8 mouse cellular contexts compared by ENCODE assay signal in genomic region chr11:69060448-69061254, GRCm38 (mm10). TPM values are rescaled to one million over a fixed set of nuclear protein-coding genes. Genes with fewer than 3 reads are reported as not detected.
DNase-seq lines count a peak whose midpoint lies in the region; ATAC-seq and TF ChIP-seq lines count a peak whose summit lies in the region.

No protein-coding gene starts in this region.

- 1% methylated on average over 40 of the region's 40 CpGs for WGBS in lung, embryonic 14.5 days
- WGBS in embryonic facial prominence, embryonic 11.5 days: under 1% methylated on average over 40 of the region's 40 CpGs
- 1% methylated on average over 38 of the region's 40 CpGs for WGBS in hindbrain, embryonic 13.5 days
- 4% methylated on average over 40 of the region's 40 CpGs for WGBS in liver, embryonic 14.5 days (ENCODE audit: insufficient replicate concordance)

- DNase-seq in lung, embryonic 14.5 days: peak; percentile 41
- no peak for DNase-seq in lung, postnatal 14 days
- peak; percentile 52 for DNase-seq in NIH3T3 (ENCODE audit: low read depth)
- peak; percentile 28 for DNase-seq in embryonic facial prominence, embryonic 11.5 days (ENCODE audit: low spot score)
- no peak for DNase-seq in liver, embryonic 14.5 days (ENCODE audit: low read depth in 3 of 3, low spot score in 3 of 3)
- peak; percentile 32 for DNase-seq in right cerebral cortex, postnatal 25 days
- DNase-seq in urinary bladder, postnatal 4 days (ENCODE audit: low spot score in 2 of 2): no peak

- no peaks in the 10 kb centered on the region for H3K27me3 ChIP-seq in lung, embryonic 14.5 days (ENCODE audit: insufficient read depth, low read length)
- no peaks in the 10 kb centered on the region for H3K27me3 ChIP-seq in embryonic facial prominence, embryonic 11.5 days (ENCODE audit: control insufficient read depth, insufficient read depth, low read length)
- no peaks in the 10 kb centered on the region for H3K27me3 ChIP-seq in hindbrain, embryonic 13.5 days
- no peaks in the 10 kb centered on the region for H3K27me3 ChIP-seq in liver, embryonic 14.5 days (ENCODE audit: control insufficient read depth, insufficient read depth, low read length)

- TF ChIP-seq EP300 in liver, embryonic 14.5 days (IDR thresholded peaks at IDR 0.05; ENCODE audit: low read depth): no peak

- H3K9me3 ChIP-seq in lung, embryonic 14.5 days (ENCODE audit: low read depth, low read length): no peaks in the 10 kb centered on the region
- H3K9me3 ChIP-seq in embryonic facial prominence, embryonic 11.5 days (replicated peaks; ENCODE audit: control insufficient read depth, low read length): no peaks in the 10 kb centered on the region
- H3K9me3 ChIP-seq in hindbrain, embryonic 13.5 days: no peaks in the 10 kb centered on the region
- H3K9me3 ChIP-seq in liver, embryonic 14.5 days (ENCODE audit: control insufficient read depth, low read length): no peaks in the 10 kb centered on the region

- H3K4me2 ChIP-seq in lung, embryonic 14.5 days: peak overlapping the region; percentile 97
- peak overlapping the region; percentile 89 for H3K4me2 ChIP-seq in embryonic facial prominence, embryonic 11.5 days (ENCODE audit: low read depth, low read length)
- H3K4me2 ChIP-seq in hindbrain, embryonic 13.5 days: peak overlapping the region; percentile 97
- H3K4me2 ChIP-seq in liver, embryonic 14.5 days (ENCODE audit: low read depth): peak overlapping the region; percentile 97

- peak overlapping the region; percentile 85 for H3K4me3 ChIP-seq in lung, embryonic 14.5 days (ENCODE audit: low read depth, low read length)
- H3K4me3 ChIP-seq in embryonic facial prominence, embryonic 11.5 days (ENCODE audit: low read depth, low read length): peak overlapping the region; percentile 76
- H3K4me3 ChIP-seq in hindbrain, embryonic 13.5 days: peak overlapping the region; percentile 63
- peak overlapping the region; percentile 77 to 80 for H3K4me3 ChIP-seq in liver, embryonic 14.5 days (ENCODE audit: insufficient read depth in 1 of 2, low read depth in 2 of 2, low read length in 2 of 2)

- ATAC-seq in lung, embryonic 14.5 days (ENCODE audit: insufficient read depth): peak; percentile 7; the same call in 1 of the 2 replicates
- ATAC-seq in embryonic facial prominence, embryonic 11.5 days (replicated peaks; ENCODE audit: insufficient number of reproducible peaks, low FRiP score, low TSS enrichment, low read depth): no peak
- peak; percentile 4; the same call in 1 of the 2 replicates for ATAC-seq in hindbrain, embryonic 13.5 days (ENCODE audit: low FRiP score)
- ATAC-seq in liver, embryonic 14.5 days (ENCODE audit: insufficient read depth): no peak

- H3K4me1 ChIP-seq in lung, embryonic 14.5 days (ENCODE audit: insufficient read depth): peaks cover 15% of the 10 kb centered on the region
- no peaks in the 10 kb centered on the region for H3K4me1 ChIP-seq in embryonic facial prominence, embryonic 11.5 days (ENCODE audit: control insufficient read depth, insufficient read depth, low read length)
- peaks cover 37% of the 10 kb centered on the region for H3K4me1 ChIP-seq in hindbrain, embryonic 13.5 days (replicated peaks)
- H3K4me1 ChIP-seq in liver, embryonic 14.5 days (replicated peaks; ENCODE audit: control insufficient read depth in 2 of 2, insufficient read depth in 2 of 2, low read length in 1 of 2): peaks cover 7 to 26% of the 10 kb centered on the region in 2 experiments

- no peak for TF ChIP-seq CTCF in lung, embryonic 14.5 days (IDR thresholded peaks at IDR 0.05; ENCODE audit: low read depth)
- no peak for TF ChIP-seq CTCF in liver, embryonic 14.5 days (IDR thresholded peaks at IDR 0.05; ENCODE audit: low read depth)

- H3K27ac ChIP-seq in lung, embryonic 14.5 days (ENCODE audit: low read depth): peak overlapping the region; percentile 92
- no peak overlapping the region; the same call in 1 of the 2 replicates for H3K27ac ChIP-seq in embryonic facial prominence, embryonic 11.5 days (replicated peaks; ENCODE audit: low read depth, low read length)
- H3K27ac ChIP-seq in hindbrain, embryonic 13.5 days: peak overlapping the region; percentile 94
- H3K27ac ChIP-seq in liver, embryonic 14.5 days: peak overlapping the region; percentile 15

- H3K36me3 ChIP-seq in lung, embryonic 14.5 days (ENCODE audit: insufficient read depth): no peaks in the 10 kb centered on the region
- no peaks in the 10 kb centered on the region for H3K36me3 ChIP-seq in embryonic facial prominence, embryonic 11.5 days (replicated peaks; ENCODE audit: control insufficient read depth, insufficient read depth, low read depth, low read length)
- no peaks in the 10 kb centered on the region for H3K36me3 ChIP-seq in hindbrain, embryonic 13.5 days
- H3K36me3 ChIP-seq in liver, embryonic 14.5 days (replicated peaks; ENCODE audit: control insufficient read depth, insufficient read depth, low read depth): no peaks in the 10 kb centered on the region

- peak overlapping the region; percentile 77 for H3K9ac ChIP-seq in lung, embryonic 14.5 days
- peak overlapping the region; percentile 78 for H3K9ac ChIP-seq in embryonic facial prominence, embryonic 11.5 days (replicated peaks; ENCODE audit: low read length)
- H3K9ac ChIP-seq in hindbrain, embryonic 13.5 days: peak overlapping the region; percentile 90
- peak overlapping the region; percentile 88 for H3K9ac ChIP-seq in liver, embryonic 14.5 days (replicated peaks)

RNA-seq across cellular contexts. Expression of gene Borcs6, which starts 1.1 kb away (rescaled TPM):
- polyA plus RNA-seq in lung, embryonic 14.5 days (2014; fragmentation: Nextera tagmentation; extraction: Ambion mirVana): 8.0 and 9.5 TPM in 2 replicates
- 6.4 and 7.7 TPM in 2 replicates for polyA plus RNA-seq in embryonic facial prominence, embryonic 11.5 days (2014; fragmentation: Nextera tagmentation; extraction: Ambion mirVana)
- polyA plus RNA-seq in hindbrain, embryonic 13.5 days (2015; fragmentation: Nextera tagmentation; extraction: Ambion mirVana): 13.4 and 15.2 TPM in 2 replicates
- polyA plus RNA-seq in liver, embryonic 14.5 days (2012; rRNA removed): 3.0 and 3.4 TPM in 2 replicates
- 2.2 and 3.0 TPM in 2 replicates for polyA plus RNA-seq in liver, embryonic 14.5 days (2014; fragmentation: Nextera tagmentation; extraction: Ambion mirVana)

RNA-seq across cellular contexts. Expression of gene Tmem107, which starts 10.0 kb away (rescaled TPM):
- 51.0 and 54.4 TPM in 2 replicates for polyA plus RNA-seq in lung, embryonic 14.5 days (2014; fragmentation: Nextera tagmentation; extraction: Ambion mirVana)
- polyA plus RNA-seq in embryonic facial prominence, embryonic 11.5 days (2014; fragmentation: Nextera tagmentation; extraction: Ambion mirVana): 40.4 and 43.1 TPM in 2 replicates
- 28.7 and 41.0 TPM in 2 replicates for polyA plus RNA-seq in hindbrain, embryonic 13.5 days (2015; fragmentation: Nextera tagmentation; extraction: Ambion mirVana)
- 12.0 and 18.0 TPM in 2 replicates for polyA plus RNA-seq in liver, embryonic 14.5 days (2012; rRNA removed)
- polyA plus RNA-seq in liver, embryonic 14.5 days (2014; fragmentation: Nextera tagmentation; extraction: Ambion mirVana): 21.9 and 29.3 TPM in 2 replicates

RNA-seq across cellular contexts. Expression of gene Aurkb, which starts 15.2 kb away (rescaled TPM):
- 209 and 211 TPM in 2 replicates for polyA plus RNA-seq in lung, embryonic 14.5 days (2014; fragmentation: Nextera tagmentation; extraction: Ambion mirVana)
- polyA plus RNA-seq in embryonic facial prominence, embryonic 11.5 days (2014; fragmentation: Nextera tagmentation; extraction: Ambion mirVana): 162 and 175 TPM in 2 replicates
- polyA plus RNA-seq in hindbrain, embryonic 13.5 days (2015; fragmentation: Nextera tagmentation; extraction: Ambion mirVana): 31.7 and 34.2 TPM in 2 replicates
- polyA plus RNA-seq in liver, embryonic 14.5 days (2012; rRNA removed): 65.6 and 78.6 TPM in 2 replicates
- 90.8 and 94.3 TPM in 2 replicates for polyA plus RNA-seq in liver, embryonic 14.5 days (2014; fragmentation: Nextera tagmentation; extraction: Ambion mirVana)

RNA-seq across cellular contexts. Expression of gene Vamp2, which starts 27.6 kb away (rescaled TPM):
- polyA plus RNA-seq in lung, embryonic 14.5 days (2014; fragmentation: Nextera tagmentation; extraction: Ambion mirVana): 64.0 and 64.2 TPM in 2 replicates
- polyA plus RNA-seq in embryonic facial prominence, embryonic 11.5 days (2014; fragmentation: Nextera tagmentation; extraction: Ambion mirVana): 48.8 and 61.9 TPM in 2 replicates
- polyA plus RNA-seq in hindbrain, embryonic 13.5 days (2015; fragmentation: Nextera tagmentation; extraction: Ambion mirVana): 217 and 227 TPM in 2 replicates
- 23.0 and 23.1 TPM in 2 replicates for polyA plus RNA-seq in liver, embryonic 14.5 days (2012; rRNA removed)
- 11.4 and 12.6 TPM in 2 replicates for polyA plus RNA-seq in liver, embryonic 14.5 days (2014; fragmentation: Nextera tagmentation; extraction: Ambion mirVana)

RNA-seq across cellular contexts. Expression of gene Per1, which starts 34.4 kb away (rescaled TPM):
- 15.4 and 23.7 TPM in 2 replicates for polyA plus RNA-seq in lung, embryonic 14.5 days (2014; fragmentation: Nextera tagmentation; extraction: Ambion mirVana)
- polyA plus RNA-seq in embryonic facial prominence, embryonic 11.5 days (2014; fragmentation: Nextera tagmentation; extraction: Ambion mirVana): 5.5 and 6.5 TPM in 2 replicates
- polyA plus RNA-seq in hindbrain, embryonic 13.5 days (2015; fragmentation: Nextera tagmentation; extraction: Ambion mirVana): 7.4 and 9.4 TPM in 2 replicates
- polyA plus RNA-seq in liver, embryonic 14.5 days (2012; rRNA removed): 1.8 and 1.9 TPM in 2 replicates
- polyA plus RNA-seq in liver, embryonic 14.5 days (2014; fragmentation: Nextera tagmentation; extraction: Ambion mirVana): 3.0 and 4.2 TPM in 2 replicates

Comparison
In these comparisons a context has a peak if more than half of its experiments do, and no peak if none do; other contexts are left out.
1. DNase-seq: peak in lung, embryonic 14.5 days (single experiment), NIH3T3 (single experiment), embryonic facial prominence, embryonic 11.5 days (single experiment) and right cerebral cortex, postnatal 25 days (single experiment); none in lung, postnatal 14 days (single experiment), liver, embryonic 14.5 days (0 of 3) and urinary bladder, postnatal 4 days (0 of 2).
2. ATAC-seq: peak in lung, embryonic 14.5 days (single experiment) and hindbrain, embryonic 13.5 days (single experiment); none in embryonic facial prominence, embryonic 11.5 days (single experiment) and liver, embryonic 14.5 days (single experiment).
3. Peak in every context shown above with its lines, with median percentiles within 50 percentile points of each other: H3K4me2 ChIP-seq, H3K4me3 ChIP-seq and H3K9ac ChIP-seq.